Mouse (Mus musculus) liver, postnatal 0 days (tissue): ENCODE measurements around the gene Plgrkt. TPM values are rescaled to one million over a fixed set of nuclear protein-coding genes. Genes with fewer than 3 reads are reported as not detected.
A peak's percentile ranks its signal among the peaks of the same experiment; 100 is the strongest.

Source experiments
- ATAC-seq: fragments of 200-750 bp; cut with Nextera tagmentation; 2 replicates; pipeline ENCODE4 v1.8.0; 2017; ENCODE audit warnings: mild to moderate bottlenecking, moderate library complexity
- DNase-seq: peaks from one replicate; pipeline ENCODE4 v3.0.0-alpha.2; 2016
- H3K27ac ChIP-seq: fragments of 300-500 bp; sonication (generic); 2 replicates; pipeline ENCODE4 v1.5.1; 2014; ENCODE audit warnings: antibody characterized with exemption, moderate library complexity, mild to moderate bottlenecking, low read depth
- H3K27me3 ChIP-seq: fragments of 300-500 bp; sonication (generic); 2 replicates; pipeline ENCODE4 v1.6.1; 2014; ENCODE audit warnings: low read length, control low read depth, mixed read lengths; ENCODE audit not compliant: insufficient read depth
- H3K36me3 ChIP-seq: fragments of 300-500 bp; sonication (generic); replicated peaks from 2 replicates; pipeline ENCODE4 v1.6.1; 2014; ENCODE audit warnings: mild to moderate bottlenecking, control low read depth, low read length, moderate library complexity, mixed read lengths; ENCODE audit not compliant: insufficient read depth
- H3K4me1 ChIP-seq: fragments of 300-500 bp; sonication (generic); 2 replicates; pipeline ENCODE4 v1.6.1; 2014; ENCODE audit warnings: antibody characterized with exemption, mild to moderate bottlenecking, control low read depth; ENCODE audit not compliant: insufficient read depth
- H3K4me2 ChIP-seq: fragments of 300-500 bp; sonication (generic); 2 replicates; pipeline ENCODE4 v1.6.1; 2014; ENCODE audit warnings: low read depth, mild to moderate bottlenecking, low read length, moderate library complexity, mixed read lengths
- H3K4me3 ChIP-seq: fragments of 300-500 bp; sonication (generic); 2 replicates; pipeline ENCODE4 v1.5.1; 2014; ENCODE audit warnings: low read depth, low read length
- H3K9ac ChIP-seq: fragments of 300-500 bp; sonication (generic); replicated peaks from 2 replicates; pipeline ENCODE4 v1.6.1; 2014; ENCODE audit warnings: mild to moderate bottlenecking, moderate library complexity
- H3K9me3 ChIP-seq: fragments of 300-500 bp; sonication (generic); 2 replicates; pipeline ENCODE4 v1.6.1; 2016; ENCODE audit warnings: mild to moderate bottlenecking, control low read depth, low read length, mixed read lengths
- CTCF ChIP-seq: sonication (generic); IDR thresholded peaks from 2 replicates; pipeline ENCODE4 v1.5.1; 2016; ENCODE audit warnings: antibody characterized with exemption, low read depth
- EP300 ChIP-seq: IDR thresholded peaks from 2 replicates; pipeline ENCODE4 v1.6.1; 2016; ENCODE audit warnings: antibody characterized with exemption, low read depth, mild to moderate bottlenecking
- WGBS: fragments of 180-500 bp; shearing (Covaris S2); extraction: QIAGEN DNeasy Blood & Tissue Kit; methylation state at CpG from one replicate; pipeline ENCODE4 v1.1.7; 2014; ENCODE audit not compliant: insufficient replicate concordance; 5-methylcytosine and 5-hydroxymethylcytosine counted together
- polyA plus RNA-seq: library from polyadenylated mRNA; unstranded; fragments of >200 nt; fragmentation: Nextera tagmentation; extraction: Ambion mirVana; gene quantifications from 2 replicates; pipeline ENCODE4 v1.2.1, GENCODE M21; 2015

The Plgrkt gene
- polyA plus RNA-seq, 1 experiment from 2014 or later = 23.8 TPM

- H3K4me3 ChIP-seq = no peak overlapping the region
- no peak overlapping the region for H3K27ac ChIP-seq
- no peaks in the 10 kb centered on the region for H3K9me3 ChIP-seq
- TF ChIP-seq EP300 = no peak
- no peak for TF ChIP-seq CTCF
- H3K9ac ChIP-seq = no peak overlapping the region
- DNase-seq (no peak), ATAC-seq (no peak)
- no peaks in the 10 kb centered on the region for H3K36me3 ChIP-seq
- H3K4me2 ChIP-seq = no peak overlapping the region
- H3K4me1 ChIP-seq = peaks cover 8% of the 10 kb centered on the region
- WGBS = 77% methylated on average over 13 of the region's 13 CpGs
- H3K27me3 ChIP-seq = peaks cover 6% of the 10 kb centered on the region; the same call in 1 of the 2 replicates
Measured at GRCm38 (mm10) chr19:29326822-29327552, 40.2 kb downstream of the Plgrkt start.

DNA sequence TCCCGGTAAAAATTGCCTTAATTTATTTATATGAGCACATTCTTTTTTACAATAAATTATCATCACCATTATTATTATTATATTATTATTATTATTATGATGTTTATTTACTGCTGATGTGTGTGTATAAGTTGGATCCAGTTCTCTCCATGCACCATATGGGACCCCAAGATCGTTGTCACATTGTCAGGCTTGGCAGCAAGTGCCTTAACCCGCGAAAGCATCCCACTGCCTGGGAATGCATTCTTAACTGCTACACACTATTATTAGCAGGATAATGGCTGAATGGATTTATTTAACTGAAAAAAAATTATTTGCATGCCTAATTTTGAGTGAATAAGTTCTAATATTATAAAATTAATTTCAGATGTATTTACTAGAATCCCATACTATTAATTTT, 40.8 kb downstream of the Plgrkt start:
- ATAC-seq (no peak), DNase-seq (no peak)
- Histone ChIP-seq H3K9me3 (no peaks in the 10 kb centered on the region), H3K4me3 (no peak overlapping the region), H3K9ac (no peak overlapping the region), H3K27ac (no peak overlapping the region), H3K27me3 (peaks cover 6% of the 10 kb centered on the region; the same call in 1 of the 2 replicates), H3K36me3 (no peaks in the 10 kb centered on the region), H3K4me1 (peaks cover 8% of the 10 kb centered on the region), H3K4me2 (no peak overlapping the region)
- 88% methylated on average over 4 of the region's 4 CpGs for WGBS
- TF ChIP-seq EP300 (no peak), CTCF (no peak)

DNA sequence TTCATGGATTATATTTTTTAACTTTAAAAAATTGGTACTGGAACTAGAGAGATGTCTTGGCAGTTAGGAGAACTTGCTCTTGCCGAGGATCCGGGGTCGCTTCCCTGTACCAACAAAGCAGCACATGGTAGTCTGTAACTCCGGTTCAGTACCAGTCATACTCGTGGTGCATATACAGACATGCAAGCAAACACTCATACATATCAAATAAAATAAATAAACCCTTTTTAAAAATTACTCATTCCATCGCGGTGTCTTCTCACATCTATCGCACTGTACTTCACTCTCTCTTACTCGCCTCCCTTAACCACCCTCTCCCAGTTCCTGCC, 41.4 kb downstream of the Plgrkt start:
- Histone ChIP-seq H3K27ac (no peak overlapping the region), H3K9ac (no peak overlapping the region; the same call in 1 of the 2 replicates), H3K27me3 (peaks cover 6% of the 10 kb centered on the region; the same call in 1 of the 2 replicates), H3K9me3 (no peaks in the 10 kb centered on the region), H3K4me3 (0 out of 2 replicates have a peak overlapping the region, but pooled peaks have one; percentile 39), H3K36me3 (no peaks in the 10 kb centered on the region), H3K4me1 (peaks cover 8% of the 10 kb centered on the region), H3K4me2 (peak overlapping the region; percentile 72)
- TF ChIP-seq CTCF (no peak), EP300 (no peak)
- WGBS = 68% methylated on average over 9 of the region's 9 CpGs
- ATAC-seq = no peak
- no peak for DNase-seq

- Histone ChIP-seq H3K4me3 (peak within 1 kb of the TSS; percentile 39), H3K27ac (no peak within 1 kb of the TSS), H3K4me1 (peaks cover 8% of the 10 kb centered on the region), H3K9me3 (no peaks in the 10 kb centered on the region), H3K36me3 (no peaks in the 10 kb centered on the region), H3K27me3 (peaks cover 6% of the 10 kb centered on the region; the same call in 1 of the 2 replicates), H3K9ac (no peak within 1 kb of the TSS; the same call in 1 of the 2 replicates), H3K4me2 (peak within 1 kb of the TSS; percentile 72)
- DNase-seq (peak; percentile 89), ATAC-seq (peak; percentile 99)
- 4% methylated on average over 29 of the region's 31 CpGs for WGBS
- no peak for TF ChIP-seq EP300
- no peak for TF ChIP-seq CTCF
Measured at GRCm38 (mm10) chr19:29325053-29325851, 41.9 kb downstream of the Plgrkt start, which contains the start of gene Insl6. Gene Insl6, minus strand, starts transcription at chr19:29325356.

DNA sequence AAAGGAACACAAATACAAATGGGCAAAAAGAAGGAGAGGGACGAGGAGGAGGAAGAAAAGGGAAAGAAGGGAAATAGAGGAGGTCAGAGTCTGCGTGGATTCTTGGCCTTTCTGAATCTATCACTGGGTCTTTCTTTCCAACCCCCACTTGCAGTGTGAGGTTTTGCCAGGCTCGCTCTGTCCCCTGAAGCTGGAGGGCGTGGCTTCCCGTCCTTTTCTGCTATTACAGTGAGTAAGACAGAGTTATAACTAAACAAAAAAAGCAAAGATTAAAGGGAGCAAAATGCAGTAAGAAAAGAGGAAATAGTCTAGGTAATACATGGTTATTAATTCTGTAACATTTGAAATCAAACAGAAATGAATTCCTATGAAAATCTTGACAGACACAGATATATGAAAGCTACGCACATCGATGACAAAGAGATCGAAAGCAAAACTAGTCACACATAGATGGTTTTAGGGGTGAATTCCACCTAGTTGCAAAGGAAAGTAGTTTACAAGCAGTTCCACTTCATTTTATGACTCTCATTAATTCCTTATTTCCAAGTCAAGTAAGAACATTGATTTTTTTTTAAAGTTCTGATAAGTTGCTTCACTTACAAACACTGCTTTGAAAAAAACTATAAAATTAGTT, 43.7 kb downstream of the Plgrkt start:
- peaks cover 8% of the 10 kb centered on the region for H3K4me1 ChIP-seq
- WGBS = 59% methylated on average over 8 of the region's 8 CpGs
- no peaks in the 10 kb centered on the region for H3K9me3 ChIP-seq
- ATAC-seq = no peak
- TF ChIP-seq EP300 (no peak), CTCF (no peak)
- peaks cover 6% of the 10 kb centered on the region; the same call in 1 of the 2 replicates for H3K27me3 ChIP-seq
- DNase-seq = no peak
- no peaks in the 10 kb centered on the region for H3K36me3 ChIP-seq
- H3K9ac ChIP-seq = no peak overlapping the region
- H3K4me2 ChIP-seq = no peak overlapping the region
- H3K4me3 ChIP-seq = no peak overlapping the region
- H3K27ac ChIP-seq = no peak overlapping the region

GRCm38 (mm10) chr19:29312661-29313060, 54.5 kb downstream of the Plgrkt start:
- Histone ChIP-seq H3K4me1 (no peaks in the 10 kb centered on the region), H3K9me3 (no peaks in the 10 kb centered on the region), H3K4me2 (no peak overlapping the region), H3K27me3 (no peaks in the 10 kb centered on the region), H3K27ac (no peak overlapping the region), H3K36me3 (peaks cover 27% of the 10 kb centered on the region), H3K9ac (no peak overlapping the region), H3K4me3 (no peak overlapping the region)
- 86% methylated on average over 7 of the region's 7 CpGs for WGBS
- TF ChIP-seq EP300 (no peak), CTCF (no peak)
- no peak for DNase-seq
- no peak for ATAC-seq
